Mouse (Mus musculus) ovary, adult 2 months (tissue): ENCODE results near the gene Gm4553. TPM values are rescaled to one million over a fixed set of nuclear protein-coding genes. Genes with fewer than 3 reads are reported as not detected.

Experiments
- polyA plus RNA-seq: library from polyadenylated mRNA; depleted of rRNA; stranded (reverse); fragments of >200 nt; gene quantifications from 2 replicates; pipeline ENCODE4 v1.2.3, GENCODE M21; 2012; rRNA removed

Gm4553 gene
- not detected in 2 replicates for polyA plus RNA-seq

GRCm38 (mm10) chr7:142165639-142166038, at the start of gene Gm4553:
Gene Gm4553, minus strand, starts transcription at chr7:142165739.

GRCm38 (mm10) chr7:142211559-142211958, 46.0 kb upstream of the Gm4553 start, which contains the start of gene Gm7579:
Gene Gm7579, plus strand, starts transcription at chr7:142211859.

DNA sequence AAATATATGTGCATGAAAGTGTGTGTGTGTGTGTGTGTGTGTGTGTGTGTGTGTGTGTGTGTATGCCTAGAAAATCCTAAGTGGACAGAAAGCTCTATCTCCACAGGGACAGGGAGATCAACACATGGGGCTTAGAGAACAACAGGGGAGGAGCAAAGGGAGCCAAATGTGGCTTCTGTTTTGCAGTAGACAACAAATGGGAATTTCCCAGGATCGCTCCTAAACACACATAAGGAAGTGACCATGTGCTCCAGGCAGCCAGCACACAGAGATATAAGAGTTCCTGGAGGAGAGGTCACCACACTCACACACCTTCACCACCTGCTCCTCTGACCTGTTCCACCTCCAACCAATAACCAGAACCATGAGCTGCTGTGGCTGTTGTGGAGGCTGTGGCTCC, 35.5 kb upstream of the Gm4553 start, which contains the start of gene Krtap5-3:
Gene Krtap5-3, plus strand, starts transcription at position 301 of the 400 bp plus-strand sequence.

GRCm38 (mm10) chr7:142190289-142190688, 24.8 kb upstream of the Gm4553 start, which contains the start of gene Gm10153:
Gene Gm10153, minus strand, starts transcription at chr7:142190389.

GRCm38 (mm10) chr7:142175905-142176304, 10.4 kb upstream of the Gm4553 start, which contains the start of gene Krtap5-2:
Gene Krtap5-2, minus strand, starts transcription at chr7:142176005.

DNA sequence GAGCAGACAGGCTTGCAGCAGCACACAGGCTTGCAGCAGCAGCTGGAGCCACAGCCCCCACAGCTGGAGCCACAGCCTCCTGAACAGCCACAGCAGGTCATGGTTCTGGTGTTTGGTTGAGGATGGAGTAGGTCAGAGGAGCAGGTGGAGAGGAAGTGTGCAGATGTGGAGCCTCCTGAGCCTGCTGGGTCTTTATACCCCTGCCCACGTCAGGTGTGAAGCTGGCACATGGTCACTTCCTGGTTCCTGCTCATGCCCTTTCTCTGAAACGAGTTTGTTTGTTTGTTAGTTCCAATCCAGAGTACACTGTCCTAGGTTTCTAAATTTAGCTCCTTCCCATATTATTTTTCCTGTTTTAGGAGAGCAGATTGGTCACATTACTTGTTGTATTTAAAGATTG, 8.5 kb downstream of the Gm4553 start, which contains the start of gene Gm29735:
Gene Gm29735, minus strand, starts transcription at position 101 of the 400 bp plus-strand sequence.

GRCm38 (mm10) chr7:142144507-142144906, 21.0 kb downstream of the Gm4553 start, which contains the start of gene Gm45337:
Gene Gm45337, minus strand, starts transcription at chr7:142144607.

GRCm38 (mm10) chr7:142135934-142136333, 29.6 kb downstream of the Gm4553 start, which contains the start of gene Gm39115:
Gene Gm39115, minus strand, starts transcription at chr7:142136034.

DNA sequence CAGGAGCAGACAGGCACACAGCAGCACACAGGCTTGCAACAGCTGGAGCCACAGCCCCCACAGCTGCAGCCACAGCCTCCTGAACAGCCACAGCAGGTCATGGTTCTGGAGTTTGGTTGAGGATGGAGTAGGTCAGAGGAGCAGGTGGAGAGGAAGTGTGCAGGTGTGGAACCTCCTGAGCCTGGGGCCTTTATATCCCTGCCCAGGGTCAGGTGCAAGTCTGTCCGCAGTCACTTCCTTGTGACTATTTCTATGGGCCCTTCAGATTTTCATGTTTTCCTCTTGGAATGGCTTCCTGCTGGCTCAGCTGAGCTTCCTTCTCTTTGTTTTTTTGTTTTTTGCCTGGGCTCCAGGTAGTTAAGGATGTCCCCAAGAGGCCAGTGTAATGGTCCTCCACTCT, 44.9 kb downstream of the Gm4553 start, which contains the start of gene Gm45618:
Gene Gm45618, minus strand, starts transcription at position 101 of the 400 bp plus-strand sequence.

Other genes starting within 250 kb of the Gm4553 start
- 82.8 and 103 TPM in 2 replicates for gene Tollip, start 247.2 kb downstream of the Gm4553 start, polyA plus RNA-seq
- gene Brsk2, start 216.0 kb downstream of the Gm4553 start, polyA plus RNA-seq, result 0.89 and 1.2 TPM in 2 replicates
- gene Mob2, start 104.7 kb downstream of the Gm4553 start, polyA plus RNA-seq, result 35.8 and 47.0 TPM in 2 replicates
- 12.1 and 13.0 TPM in 2 replicates for gene Dusp8, start 69.9 kb downstream of the Gm4553 start, polyA plus RNA-seq
- gene Gm45618, start 45.0 kb downstream of the Gm4553 start, polyA plus RNA-seq, result not detected in 2 replicates
- not detected in 2 replicates for gene Gm39115, start 29.7 kb downstream of the Gm4553 start, polyA plus RNA-seq
- gene Gm45337, start 21.1 kb downstream of the Gm4553 start, polyA plus RNA-seq, result not detected in 2 replicates
- not detected in 2 replicates for gene Gm29735, start 8.6 kb downstream of the Gm4553 start, polyA plus RNA-seq
- not detected in 2 replicates for gene Krtap5-2, start 10.3 kb upstream of the Gm4553 start, polyA plus RNA-seq
- gene Gm10153, start 24.6 kb upstream of the Gm4553 start, polyA plus RNA-seq, result not detected in 2 replicates
- gene Krtap5-3, start 35.6 kb upstream of the Gm4553 start, polyA plus RNA-seq, result not detected in 2 replicates
- gene Gm7579, start 46.1 kb upstream of the Gm4553 start, polyA plus RNA-seq, result not detected in 2 replicates
- gene Krtap5-5, start 64.2 kb upstream of the Gm4553 start, polyA plus RNA-seq, result not detected in 2 replicates
- not detected in 2 replicates for gene Gm40460, start 75.3 kb upstream of the Gm4553 start, polyA plus RNA-seq
- not detected in 2 replicates for gene Gm2431, start 92.6 kb upstream of the Gm4553 start, polyA plus RNA-seq
- gene Gm4559, start 108.6 kb upstream of the Gm4553 start, polyA plus RNA-seq, result not detected in 2 replicates
- not detected in 2 replicates for gene Krtap5-1, start 131.4 kb upstream of the Gm4553 start, polyA plus RNA-seq
- not detected in 2 replicates for gene Krtap5-4, start 137.8 kb upstream of the Gm4553 start, polyA plus RNA-seq
- 5.0 and 5.6 TPM in 2 replicates for gene Ifitm10, start 208.0 kb upstream of the Gm4553 start, polyA plus RNA-seq
- 0.52 and 2.4 TPM in 2 replicates for gene Gm49369, start 216.9 kb upstream of the Gm4553 start, polyA plus RNA-seq
- gene Ctsd, start 222.3 kb upstream of the Gm4553 start, polyA plus RNA-seq, result 813 and 888 TPM in 2 replicates